ENCODE assay signal across 7 mouse cellular contexts in genomic region chr11:102880585-102881313, GRCm38 (mm10). TPM values are rescaled to one million over a fixed set of nuclear protein-coding genes. Genes with fewer than 3 reads are reported as not detected.
DNase-seq lines count a peak whose midpoint lies in the region; ATAC-seq and TF ChIP-seq lines count a peak whose summit lies in the region.

Gene Eftud2, minus strand, starts transcription at chr11:102880985.
Gene Ccdc103, plus strand, starts transcription at chr11:102881204.

- TF ChIP-seq CTCF in intestine, postnatal 0 days (IDR thresholded peaks at IDR 0.05; ENCODE audit: low read depth): no peak
- no peak for TF ChIP-seq CTCF in small intestine, adult 2 months (IDR thresholded peaks at IDR 0.05; ENCODE audit: extremely low read depth, insufficient read length, insufficient replicate concordance, low read depth, low read length)

- ATAC-seq in intestine, postnatal 0 days: peak; percentile 90
- ATAC-seq in midbrain, embryonic 12.5 days (ENCODE audit: low FRiP score, low read depth): peak; percentile 93

- H3K4me2 ChIP-seq in intestine, postnatal 0 days (replicated peaks; ENCODE audit: low read depth): peak within 1 kb of the TSS; percentile 86
- H3K4me2 ChIP-seq in midbrain, embryonic 12.5 days (replicated peaks): peak within 1 kb of the TSS; percentile 73

- H3K27me3 ChIP-seq in intestine, postnatal 0 days (replicated peaks; ENCODE audit: control insufficient read depth, insufficient read depth, low read length): no peaks in the 10 kb centered on the region
- H3K27me3 ChIP-seq in midbrain, embryonic 12.5 days: peaks cover 7% of the 10 kb centered on the region; the same call in 1 of the 2 replicates
- H3K27me3 ChIP-seq in small intestine, adult 2 months (ENCODE audit: control insufficient read depth, insufficient read depth, low read length): no peaks in the 10 kb centered on the region

- H3K9ac ChIP-seq in intestine, postnatal 0 days (ENCODE audit: low read depth, low read length): peak within 1 kb of the TSS; percentile 70
- peak within 1 kb of the TSS; percentile 72 for H3K9ac ChIP-seq in midbrain, embryonic 12.5 days (replicated peaks)

- no peaks in the 10 kb centered on the region for H3K9me3 ChIP-seq in intestine, postnatal 0 days (ENCODE audit: control insufficient read depth)
- H3K9me3 ChIP-seq in midbrain, embryonic 12.5 days: no peaks in the 10 kb centered on the region

- peak; percentile 68 for TF ChIP-seq POLR2A in small intestine, adult 2 months (IDR thresholded peaks at IDR 0.05; ENCODE audit: low read depth, low read length)

- peak within 1 kb of the TSS; percentile 55 for H3K27ac ChIP-seq in intestine, postnatal 0 days (ENCODE audit: low read depth, low read length)
- peak within 1 kb of the TSS; percentile 82 for H3K27ac ChIP-seq in midbrain, embryonic 12.5 days (replicated peaks)
- H3K27ac ChIP-seq in small intestine, adult 2 months (ENCODE audit: insufficient read depth, low read depth, low read length): peak within 1 kb of the TSS; percentile 89

- no peaks in the 10 kb centered on the region for H3K4me1 ChIP-seq in intestine, postnatal 0 days (replicated peaks; ENCODE audit: control insufficient read depth, insufficient read depth, low read length)
- peaks cover 20% of the 10 kb centered on the region for H3K4me1 ChIP-seq in midbrain, embryonic 12.5 days
- H3K4me1 ChIP-seq in small intestine, adult 2 months (ENCODE audit: control insufficient read depth, insufficient read depth, insufficient read length, low read length): peaks cover 10% of the 10 kb centered on the region; the same call in 1 of the 2 replicates

- H3K4me3 ChIP-seq in intestine, postnatal 0 days (ENCODE audit: low read depth, low read length): peak within 1 kb of the TSS; percentile 70
- peak within 1 kb of the TSS; percentile 78 for H3K4me3 ChIP-seq in midbrain, embryonic 12.5 days
- H3K4me3 ChIP-seq in small intestine, adult 2 months (ENCODE audit: low read depth, low read length): peak within 1 kb of the TSS; percentile 85

- under 1% methylated on average over 62 of the region's 62 CpGs for WGBS in intestine, postnatal 0 days
- under 1% methylated on average over 62 of the region's 62 CpGs for WGBS in midbrain, embryonic 12.5 days
- WGBS in small intestine, adult 2 months: under 1% methylated on average over 62 of the region's 62 CpGs

- H3K36me3 ChIP-seq in intestine, postnatal 0 days (ENCODE audit: control insufficient read depth, insufficient read depth): peaks cover 16% of the 10 kb centered on the region
- H3K36me3 ChIP-seq in midbrain, embryonic 12.5 days: peaks cover 18% of the 10 kb centered on the region
- H3K36me3 ChIP-seq in small intestine, adult 2 months (ENCODE audit: control insufficient read depth, insufficient read depth, low read length): peaks cover 10% of the 10 kb centered on the region

- intact Hi-C loops in left cerebral cortex, postnatal 4 days (cut with DNase I): no loop called here

- peak; percentile 86 for DNase-seq in adrenal gland, adult 8-10 months
- DNase-seq in embryo, embryonic 9.5 days (ENCODE audit: extremely low spot score): peak; percentile 94
- DNase-seq in gonadal fat pad, adult 2 months (ENCODE audit: low read depth): peak; percentile 50
- DNase-seq in left cerebral cortex, postnatal 4 days: peak; percentile 89

RNA-seq across cellular contexts. Expression of gene Eftud2, which starts in this region (rescaled TPM):
- 10 to 100 TPM; 62.2 to 95.9 (median 82.0) TPM for total RNA-seq in adrenal gland, adult 8-10 months (2022)
- 74.1 and 82.2 TPM in 2 replicates for polyA plus RNA-seq in gonadal fat pad, adult 2 months (2012; rRNA removed)
- polyA plus RNA-seq in intestine, postnatal 0 days (2015; fragmentation: Nextera tagmentation; extraction: Ambion mirVana): 50.9 and 56.0 TPM in 2 replicates
- total RNA-seq in left cerebral cortex, postnatal 4 days (2021): 100 to 1,000 TPM; 113 to 125 TPM
- polyA plus RNA-seq in midbrain, embryonic 12.5 days (2016; fragmentation: Nextera tagmentation; extraction: Ambion mirVana): 238 and 242 TPM in 2 replicates
- polyA plus RNA-seq in small intestine, adult 2 months (2012; rRNA removed): 30.7 and 57.1 TPM in 2 replicates

RNA-seq across cellular contexts. Expression of gene Ccdc103, which starts in this region (rescaled TPM):
- 1 to 10 TPM in 1 of 4 experiments, under 1 TPM in 3; 0.59 to 1.5 (median 0.70) TPM for total RNA-seq in adrenal gland, adult 8-10 months (2022)
- 0.71 and 0.73 TPM in 2 replicates for polyA plus RNA-seq in gonadal fat pad, adult 2 months (2012; rRNA removed)
- polyA plus RNA-seq in intestine, postnatal 0 days (2015; fragmentation: Nextera tagmentation; extraction: Ambion mirVana): 0.20 and 0.50 TPM in 2 replicates
- total RNA-seq in left cerebral cortex, postnatal 4 days (2021): under 1 TPM; 0.48 to 0.95 TPM
- polyA plus RNA-seq in midbrain, embryonic 12.5 days (2016; fragmentation: Nextera tagmentation; extraction: Ambion mirVana): 1.8 and 2.3 TPM in 2 replicates
- polyA plus RNA-seq in small intestine, adult 2 months (2012; rRNA removed): not detected in 2 replicates

Comparison
In these comparisons a context has a peak if more than half of its experiments do, and no peak if none do; other contexts are left out.
1. Peak in every context shown above with its lines: DNase-seq, ATAC-seq, H3K4me3 ChIP-seq and H3K27ac ChIP-seq.